Mouse (Mus musculus) kidney, adult 2 months (tissue): ENCODE data around the gene Zfp598.

ENCODE experiments used
- CTCF ChIP-seq: fragments of 200-500 bp; conservative IDR thresholded peaks from 2 replicates; pipeline ENCODE4 v1.5.1; 2011; ENCODE audit warnings: low read depth, mild to moderate bottlenecking, control low read depth, low read length, moderate library complexity, mixed read lengths; ENCODE audit not compliant: insufficient read depth, insufficient read length
- POLR2A ChIP-seq: fragments of 200-500 bp; IDR thresholded peaks from one replicate; pipeline ENCODE4 v1.6.1; 2011; ENCODE audit warnings: low read depth, low read length, control low read depth

DNA sequence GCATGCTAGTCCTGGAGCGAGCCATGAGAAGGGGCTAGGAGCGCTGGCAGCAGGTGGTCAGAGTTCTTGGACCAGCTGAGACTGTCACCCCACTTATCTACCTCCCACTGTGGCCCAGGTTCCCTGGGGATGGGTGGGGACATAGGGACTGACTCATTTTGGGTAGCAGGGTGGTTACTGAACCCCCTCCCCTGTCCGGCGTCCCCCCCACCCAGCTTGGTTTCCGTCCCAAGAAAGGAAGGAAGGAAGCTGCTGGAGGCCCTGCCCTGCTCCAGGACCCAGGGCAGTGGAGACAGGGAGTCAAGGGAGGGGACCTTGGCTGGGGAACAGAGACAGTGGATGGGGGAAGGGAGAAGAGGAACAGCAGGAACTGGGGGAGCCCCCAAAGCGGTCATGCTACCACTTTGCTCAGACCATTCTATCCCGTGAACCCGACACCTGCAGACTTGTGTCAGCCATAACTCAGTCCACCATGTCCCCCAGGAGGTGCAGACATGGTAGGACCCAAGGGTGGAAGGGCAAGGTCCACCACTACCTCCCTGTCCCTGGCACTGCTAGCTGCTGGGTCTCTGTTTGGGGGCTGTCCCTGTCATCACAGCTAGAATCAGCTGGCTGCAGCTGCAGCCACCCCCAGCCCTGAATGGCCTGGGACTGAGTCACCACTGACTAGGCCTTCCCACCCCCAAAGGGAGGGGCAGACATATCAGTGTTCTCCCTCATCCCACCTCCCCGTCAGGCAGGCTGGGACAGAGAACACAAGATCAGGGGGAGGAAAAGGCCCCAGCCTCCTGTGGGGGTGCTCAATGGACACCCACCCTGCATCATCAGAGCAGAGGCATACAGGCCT is 24.4 kb upstream of the Zfp598 start:
- TF ChIP-seq CTCF = no peak
- peak; percentile 60 for TF ChIP-seq POLR2A
